Mouse (Mus musculus) bone marrow, adult 2 months (tissue): ENCODE results near the gene 0610040J01Rik. TPM values are rescaled to one million over a fixed set of nuclear protein-coding genes. Genes with fewer than 3 reads are reported as not detected.
A peak's percentile ranks its signal among the peaks of the same experiment; 100 is the strongest.

Source experiments
- H3K27ac ChIP-seq: fragments of 200-500 bp; 2 replicates; pipeline ENCODE4 v1.5.1; 2012; ENCODE audit warnings: low read depth, mild to moderate bottlenecking, control low read depth, inconsistent platforms, low read length; ENCODE audit not compliant: control insufficient read depth, poor library complexity, insufficient read depth
- H3K4me1 ChIP-seq: fragments of 200-500 bp; 2 replicates; pipeline ENCODE4 v1.6.1; 2011; ENCODE audit warnings: low read length; ENCODE audit not compliant: control insufficient read depth, insufficient read depth
- H3K4me3 ChIP-seq: fragments of 200-500 bp; replicated peaks from 2 replicates; pipeline ENCODE3; 2011; ENCODE audit warnings: mild to moderate bottlenecking, low read depth, low read length, control low read depth; ENCODE audit not compliant: control insufficient read depth
- CTCF ChIP-seq: fragments of 200-500 bp; IDR thresholded peaks from 2 replicates; pipeline ENCODE4 v1.5.1; 2011; ENCODE audit warnings: low read length, control low read depth; ENCODE audit not compliant: control insufficient read depth, insufficient read depth
- POLR2A ChIP-seq: fragments of 200-500 bp; IDR thresholded peaks from 2 replicates; pipeline ENCODE4 v1.6.1; 2011; ENCODE audit warnings: low read depth, mild to moderate bottlenecking, control low read depth, low read length, borderline replicate concordance; ENCODE audit not compliant: control insufficient read depth
- WGBS: fragments of 180-500 bp; shearing (Covaris S2); methylation state at CpG from one replicate; pipeline ENCODE4 v1.1.7; 2018; 5-methylcytosine and 5-hydroxymethylcytosine counted together
- polyA plus RNA-seq: library from polyadenylated mRNA; stranded (reverse); fragments of >200 nt; gene quantifications from 2 replicates; pipeline ENCODE4 v1.2.4, GENCODE M21; 2011; ENCODE audit warnings: low replicate concordance; ENCODE audit not compliant: missing spikeins, insufficient read depth, insufficient read length

Gene 0610040J01Rik
- polyA plus RNA-seq, 1 experiment = 2.2 TPM

DNA sequence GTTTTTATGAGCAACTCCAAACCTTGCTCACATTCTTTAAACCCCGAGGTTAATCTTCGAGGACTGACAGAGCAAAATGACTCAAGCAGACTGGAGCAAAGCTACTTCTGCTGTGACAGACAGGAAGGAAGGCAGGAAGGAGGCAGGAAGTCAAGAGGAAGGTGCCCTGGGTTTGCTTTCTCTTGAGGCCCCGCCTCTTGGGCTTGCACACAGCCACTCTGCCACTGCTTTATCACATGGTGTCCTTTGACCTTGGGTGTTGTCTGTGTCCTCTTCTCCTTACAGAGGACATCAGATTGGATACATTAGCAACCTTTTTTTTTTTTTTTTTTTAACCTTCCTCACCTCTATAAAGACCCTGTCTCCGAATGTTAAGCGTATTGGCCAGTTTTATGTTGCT is 25.0 kb downstream of the 0610040J01Rik start:
- WGBS = 35% methylated on average over 5 of the region's 5 CpGs
- peaks cover 2% of the 10 kb centered on the region for H3K4me1 ChIP-seq
- TF ChIP-seq CTCF = no peak
- TF ChIP-seq POLR2A = no peak
- H3K27ac ChIP-seq = no peak overlapping the region
- H3K4me3 ChIP-seq = no peak overlapping the region

DNA sequence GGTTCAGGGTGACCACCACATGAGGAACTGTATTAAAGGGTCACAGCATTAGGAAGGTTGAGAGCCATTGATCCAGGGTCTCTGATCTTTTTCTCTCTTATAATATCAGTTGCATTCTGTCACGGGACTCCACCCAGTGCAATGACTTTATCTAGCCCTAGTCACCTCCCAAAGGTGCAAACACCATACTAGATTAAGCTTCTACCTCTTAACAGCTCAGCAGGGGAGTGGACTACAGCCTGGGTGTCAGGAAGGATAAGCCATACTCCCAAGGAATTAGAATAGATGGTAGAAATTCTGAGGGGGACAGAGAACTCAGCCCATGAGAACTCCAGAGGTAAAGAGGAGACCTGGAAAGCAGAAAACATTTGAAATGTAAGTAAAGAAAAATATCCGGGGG is 25.7 kb downstream of the 0610040J01Rik start:
- Histone ChIP-seq H3K4me3 (no peak overlapping the region), H3K27ac (no peak overlapping the region), H3K4me1 (peaks cover 2% of the 10 kb centered on the region)
- TF ChIP-seq CTCF (no peak), POLR2A (no peak)
- 82% methylated on average over 2 of the region's 2 CpGs for WGBS

DNA sequence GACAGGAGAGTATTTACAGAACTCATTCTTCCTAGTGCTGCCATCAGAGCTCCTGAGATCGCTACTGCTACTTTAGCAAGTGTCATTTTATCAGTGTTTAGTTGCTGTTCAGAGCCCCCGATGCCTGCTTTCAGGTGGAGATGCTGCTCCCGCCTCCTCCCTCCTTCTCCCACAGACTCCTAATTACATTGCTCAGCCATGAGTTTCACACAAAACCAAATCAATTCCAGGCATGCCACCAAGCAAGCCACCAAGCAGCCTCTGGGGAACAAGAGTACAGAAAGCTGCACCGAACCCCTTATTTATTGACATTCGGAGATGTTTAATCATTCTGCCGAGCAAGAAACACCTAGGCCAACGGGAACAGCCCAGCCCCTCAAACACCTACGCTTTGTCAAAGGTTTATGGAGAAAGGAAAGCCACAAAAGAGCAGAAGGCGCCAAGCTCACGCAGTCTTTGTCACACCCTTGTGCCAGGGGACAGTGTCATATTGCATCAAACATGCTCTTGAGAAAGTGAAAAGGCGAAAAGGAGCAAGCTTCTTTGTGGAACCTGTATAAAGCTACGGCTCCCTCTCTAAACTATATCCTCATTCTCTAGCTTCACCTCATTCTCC is 27.7 kb downstream of the 0610040J01Rik start:
- Histone ChIP-seq H3K4me1 (peaks cover 2% of the 10 kb centered on the region), H3K4me3 (no peak overlapping the region), H3K27ac (no peak overlapping the region)
- no peak for TF ChIP-seq CTCF
- TF ChIP-seq POLR2A = no peak
- 81% methylated on average over 12 of the region's 12 CpGs for WGBS

GRCm38 (mm10) chr5:63847080-63847479 is 34.9 kb downstream of the 0610040J01Rik start:
- no peaks in the 10 kb centered on the region for H3K4me1 ChIP-seq
- TF ChIP-seq POLR2A (no peak), CTCF (no peak)
- H3K27ac ChIP-seq = no peak overlapping the region
- 88% methylated on average over 8 of the region's 8 CpGs for WGBS
- H3K4me3 ChIP-seq = no peak overlapping the region

- Histone ChIP-seq H3K27ac (no peak overlapping the region), H3K4me1 (no peaks in the 10 kb centered on the region), H3K4me3 (no peak overlapping the region)
- TF ChIP-seq POLR2A (no peak), CTCF (no peak)
- 89% methylated on average over 13 of the region's 13 CpGs for WGBS
These were observed 35.5 kb downstream of the 0610040J01Rik start for GRCm38 (mm10) chr5:63847541-63848226.

GRCm38 (mm10) chr5:63858901-63859300 is 46.7 kb downstream of the 0610040J01Rik start:
- Histone ChIP-seq H3K27ac (no peak overlapping the region), H3K4me1 (no peaks in the 10 kb centered on the region; the same call in 1 of the 2 replicates), H3K4me3 (no peak overlapping the region)
- WGBS = 29% methylated on average over 8 of the region's 8 CpGs
- TF ChIP-seq CTCF (no peak), POLR2A (no peak)

DNA sequence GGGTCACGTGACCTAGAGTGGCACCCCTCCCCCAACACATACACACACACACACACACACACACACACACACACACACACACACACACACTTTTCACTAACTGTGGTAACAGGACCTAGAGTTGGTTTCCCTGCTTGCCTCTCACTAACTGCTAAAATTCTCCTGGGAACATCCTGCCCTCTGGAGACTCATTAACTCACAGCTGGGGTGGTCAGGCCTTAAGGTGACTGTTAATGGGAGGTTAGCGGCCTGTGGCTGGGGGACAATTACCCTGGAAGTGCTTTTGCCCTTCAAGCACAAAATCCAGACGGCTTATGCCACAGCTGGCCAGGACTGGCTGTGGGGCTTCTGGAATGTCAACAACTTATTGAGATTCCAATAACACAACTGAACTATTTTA is 55.3 kb downstream of the 0610040J01Rik start:
- H3K4me3 ChIP-seq = no peak overlapping the region
- 69% methylated on average over 3 of the region's 3 CpGs for WGBS
- H3K27ac ChIP-seq = no peak overlapping the region
- H3K4me1 ChIP-seq = no peaks in the 10 kb centered on the region
- TF ChIP-seq CTCF (no peak), POLR2A (no peak)

DNA sequence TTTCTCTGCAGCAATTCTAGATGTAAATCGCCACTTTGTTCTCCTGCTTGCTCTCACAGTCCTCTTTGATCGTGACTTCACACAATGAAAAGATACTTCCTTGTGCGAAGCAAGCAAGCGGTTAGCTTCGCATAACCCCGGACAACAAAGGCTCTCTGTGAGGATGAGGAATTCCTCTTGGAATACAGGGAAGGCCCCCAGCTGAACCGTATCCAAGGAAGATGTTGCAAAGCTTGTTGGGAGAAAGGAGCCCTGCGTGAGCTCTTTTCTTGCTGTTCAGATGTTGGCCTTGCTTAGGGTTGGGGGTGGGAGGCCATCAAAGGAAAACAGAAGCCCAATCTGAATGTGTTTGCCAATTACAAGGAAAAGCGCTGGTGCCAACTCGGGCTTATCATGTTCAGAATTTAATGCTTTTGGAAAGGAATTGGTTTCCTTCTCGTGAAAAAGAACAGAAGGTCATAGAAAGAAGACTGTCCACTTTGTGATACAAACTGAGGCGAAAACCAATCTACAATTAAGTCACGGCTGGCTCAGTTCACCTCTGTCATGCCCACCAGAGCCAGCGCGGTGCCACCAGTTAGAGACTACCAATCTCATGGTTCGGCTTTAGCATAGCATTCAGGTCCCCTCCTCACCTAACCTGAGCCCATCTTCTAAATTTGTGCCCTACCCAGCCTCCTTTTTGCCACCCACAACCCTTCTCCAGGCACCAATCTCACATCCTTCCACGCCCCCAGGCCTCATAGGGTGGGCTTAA is 60.2 kb downstream of the 0610040J01Rik start:
- WGBS = 82% methylated on average over 17 of the region's 17 CpGs
- H3K4me1 ChIP-seq = no peaks in the 10 kb centered on the region; the same call in 1 of the 2 replicates
- H3K4me3 ChIP-seq = no peak overlapping the region
- TF ChIP-seq POLR2A (no peak), CTCF (no peak)
- no peak overlapping the region for H3K27ac ChIP-seq

DNA sequence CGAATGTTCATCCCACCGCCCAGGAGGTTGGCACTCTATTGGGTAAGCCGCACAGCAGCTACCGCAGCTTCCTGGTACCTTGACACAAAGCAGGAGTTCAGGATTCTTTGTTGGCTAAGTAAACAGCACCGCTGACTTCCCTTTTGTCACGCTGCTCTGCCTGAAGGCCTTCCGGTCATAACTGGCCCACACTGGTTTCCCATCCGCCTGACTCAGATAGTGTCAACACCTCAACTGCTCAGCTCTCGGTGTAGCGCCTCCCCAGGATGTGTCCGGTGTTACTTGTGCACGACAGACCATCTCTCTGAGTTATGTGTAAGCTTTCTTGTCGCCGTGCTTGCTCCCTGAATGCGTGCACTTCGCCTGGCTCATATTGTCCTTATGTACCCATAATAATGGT is 62.7 kb downstream of the 0610040J01Rik start:
- no peak for TF ChIP-seq POLR2A
- TF ChIP-seq CTCF = peak; percentile 30; the same call in 1 of the 2 replicates
- Histone ChIP-seq H3K4me1 (no peaks in the 10 kb centered on the region; the same call in 1 of the 2 replicates), H3K4me3 (no peak overlapping the region), H3K27ac (no peak overlapping the region)
- 59% methylated on average over 16 of the region's 16 CpGs for WGBS
